Mouse (Mus musculus): ENCODE data around the gene Pik3c2a. TPM values are rescaled to one million over a fixed set of nuclear protein-coding genes. Genes with fewer than 3 reads are reported as not detected.

Gene Pik3c2a
- polyA plus RNA-seq, 1 experiment, result 1.8 TPM

GRCm38 (mm10) chr7:116306601-116307000, 136.6 kb downstream of the Pik3c2a start:
- H3K27me3 ChIP-seq (ENCODE audit: control insufficient read depth, insufficient read depth, low read length), result peaks cover 19% of the 10 kb centered on the region
- TF ChIP-seq POLR2A (IDR thresholded peaks at IDR 0.05; ENCODE audit: low read depth, low read length) (no peak), CTCF (IDR thresholded peaks at IDR 0.05; ENCODE audit: extremely low read depth, insufficient read depth, insufficient read length, insufficient replicate concordance) (no peak)
- no peak for DNase-seq (ENCODE audit: low read depth in 1 of 2, low spot score in 2 of 2)
- no peak overlapping the region for H3K27ac ChIP-seq (ENCODE audit: insufficient read depth, low read length)
- H3K36me3 ChIP-seq (ENCODE audit: control insufficient read depth, insufficient read depth, low read length), result no peaks in the 10 kb centered on the region
- no peak overlapping the region for H3K4me3 ChIP-seq (ENCODE audit: extremely low read depth, insufficient read depth, insufficient read length)
- peaks cover 10% of the 10 kb centered on the region for H3K4me1 ChIP-seq (ENCODE audit: control insufficient read depth, insufficient read depth, insufficient read length)
- 13% methylated on average over 5 of the region's 5 CpGs for WGBS

DNA sequence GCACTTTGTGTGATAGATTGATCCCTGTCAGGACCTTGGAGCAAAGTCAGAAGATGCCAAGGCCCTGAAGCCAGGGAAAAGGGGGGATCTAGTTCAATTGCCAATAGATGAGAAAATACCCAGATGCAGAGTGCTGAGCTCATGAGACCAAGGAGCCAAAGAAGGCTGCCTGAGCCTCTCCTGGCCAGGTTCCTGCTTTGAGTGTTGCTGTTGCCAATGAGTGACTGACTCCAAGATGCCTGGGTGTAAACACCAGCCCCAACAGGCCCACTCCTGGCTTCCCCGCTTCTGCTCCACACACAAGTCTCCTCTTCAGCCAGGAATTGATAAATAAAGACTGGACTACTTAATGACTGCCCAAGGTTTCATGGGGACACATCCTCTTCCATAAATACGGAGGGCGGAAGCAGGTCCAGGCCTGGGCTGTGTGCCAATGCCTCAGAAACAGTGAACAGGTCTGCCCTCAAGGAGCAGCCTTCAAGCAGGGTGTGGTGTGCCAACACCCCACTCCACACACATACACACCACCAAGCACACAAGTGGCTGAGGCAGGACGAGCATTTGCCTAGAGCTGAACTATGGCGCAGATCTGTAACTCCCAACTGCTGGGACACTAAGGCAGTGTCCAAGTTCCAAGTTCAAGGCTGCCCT, 141.5 kb downstream of the Pik3c2a start:
- Histone ChIP-seq H3K4me1 (ENCODE audit: control insufficient read depth, insufficient read depth, insufficient read length) (no peaks in the 10 kb centered on the region), H3K27ac (ENCODE audit: insufficient read depth, low read length) (no peak overlapping the region), H3K36me3 (ENCODE audit: control insufficient read depth, insufficient read depth, low read length) (no peaks in the 10 kb centered on the region), H3K4me3 (ENCODE audit: extremely low read depth, insufficient read depth, insufficient read length) (no peak overlapping the region), H3K27me3 (ENCODE audit: control insufficient read depth, insufficient read depth, low read length) (no peaks in the 10 kb centered on the region)
- 91% methylated on average over 5 of the region's 5 CpGs for WGBS
- no peak for DNase-seq (ENCODE audit: low read depth in 1 of 2, low spot score in 2 of 2)
- TF ChIP-seq POLR2A (IDR thresholded peaks at IDR 0.05; ENCODE audit: low read depth, low read length) (no peak), CTCF (IDR thresholded peaks at IDR 0.05; ENCODE audit: extremely low read depth, insufficient read depth, insufficient read length, insufficient replicate concordance) (no peak)

DNA sequence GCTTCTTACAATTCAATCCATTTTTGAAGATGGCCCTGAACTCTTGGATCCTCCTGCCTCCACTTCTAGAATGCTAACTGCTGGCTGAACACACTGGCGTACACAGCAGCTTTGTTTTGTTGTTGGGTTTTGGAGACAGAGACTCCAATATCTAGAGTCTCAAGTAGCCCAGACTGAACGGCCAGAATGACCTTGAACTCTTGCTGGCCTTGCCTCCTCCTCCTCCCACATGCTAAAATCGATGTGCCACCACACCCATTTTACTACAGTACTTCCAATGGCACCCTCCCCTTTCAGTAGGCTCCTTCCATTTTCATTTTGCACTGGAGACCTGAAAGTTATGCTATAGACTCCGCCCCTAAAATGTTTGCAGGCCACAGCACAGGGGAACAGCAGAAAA, 142.1 kb downstream of the Pik3c2a start:
- DNase-seq (ENCODE audit: low read depth in 1 of 2, low spot score in 2 of 2), result no peak
- WGBS, result 78% methylated on average over 4 of the region's 4 CpGs
- no peaks in the 10 kb centered on the region for H3K36me3 ChIP-seq (ENCODE audit: control insufficient read depth, insufficient read depth, low read length)
- H3K4me3 ChIP-seq (ENCODE audit: extremely low read depth, insufficient read depth, insufficient read length), result no peak overlapping the region
- H3K27me3 ChIP-seq (ENCODE audit: control insufficient read depth, insufficient read depth, low read length), result no peaks in the 10 kb centered on the region
- no peaks in the 10 kb centered on the region for H3K4me1 ChIP-seq (ENCODE audit: control insufficient read depth, insufficient read depth, insufficient read length)
- TF ChIP-seq POLR2A (IDR thresholded peaks at IDR 0.05; ENCODE audit: low read depth, low read length) (no peak), CTCF (IDR thresholded peaks at IDR 0.05; ENCODE audit: extremely low read depth, insufficient read depth, insufficient read length, insufficient replicate concordance) (no peak)
- H3K27ac ChIP-seq (ENCODE audit: insufficient read depth, low read length), result no peak overlapping the region

DNA sequence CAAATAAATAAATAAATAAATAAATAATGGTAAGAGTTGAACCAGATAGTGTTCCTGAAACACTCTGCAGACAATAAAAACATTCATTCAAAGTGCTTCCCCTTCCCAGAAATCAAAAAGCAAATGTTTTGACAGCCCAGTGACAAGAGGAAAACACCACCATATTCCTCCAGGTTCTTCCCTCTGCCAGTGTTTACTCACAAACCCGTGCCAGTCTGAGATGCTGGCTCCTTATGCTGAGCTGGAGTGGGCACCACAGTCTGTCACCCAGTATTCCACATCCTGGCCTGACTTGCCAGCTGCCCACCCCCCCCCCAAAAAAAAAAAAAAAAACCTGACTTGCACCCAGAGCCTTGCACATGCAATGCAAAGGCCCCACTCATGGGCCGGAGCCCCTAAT, 144.4 kb downstream of the Pik3c2a start:
- Histone ChIP-seq H3K27me3 (ENCODE audit: control insufficient read depth, insufficient read depth, low read length) (no peaks in the 10 kb centered on the region), H3K4me1 (ENCODE audit: control insufficient read depth, insufficient read depth, insufficient read length) (no peaks in the 10 kb centered on the region), H3K4me3 (ENCODE audit: extremely low read depth, insufficient read depth, insufficient read length) (no peak overlapping the region), H3K36me3 (ENCODE audit: control insufficient read depth, insufficient read depth, low read length) (no peaks in the 10 kb centered on the region), H3K27ac (ENCODE audit: insufficient read depth, low read length) (no peak overlapping the region)
- DNase-seq (ENCODE audit: low read depth in 1 of 2, low spot score in 2 of 2), result no peak
- no peak for TF ChIP-seq CTCF (IDR thresholded peaks at IDR 0.05; ENCODE audit: extremely low read depth, insufficient read depth, insufficient read length, insufficient replicate concordance)
- no peak for TF ChIP-seq POLR2A (IDR thresholded peaks at IDR 0.05; ENCODE audit: low read depth, low read length)
- WGBS, result 85% methylated on average over 2 of the region's 2 CpGs

DNA sequence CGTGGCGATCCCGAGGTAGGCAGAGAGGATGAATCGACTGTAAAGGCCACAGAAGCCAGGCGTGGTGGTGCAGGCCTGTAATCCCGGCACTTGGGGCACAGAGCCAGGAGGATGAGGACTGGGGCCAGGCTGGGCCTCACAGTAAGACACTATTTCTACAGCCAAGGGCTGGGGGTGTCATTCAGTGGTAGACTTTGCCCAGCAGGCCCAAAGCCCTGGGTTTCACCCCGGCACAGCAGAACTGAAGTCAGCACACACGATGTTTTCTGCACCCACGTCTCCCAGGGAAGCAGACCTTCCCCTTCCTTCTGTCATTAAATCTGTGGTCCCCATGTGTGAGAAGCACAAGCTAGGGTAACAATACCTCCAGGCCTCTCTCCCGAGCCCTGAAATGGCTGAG, 144.9 kb downstream of the Pik3c2a start:
- no peak for TF ChIP-seq CTCF (IDR thresholded peaks at IDR 0.05; ENCODE audit: extremely low read depth, insufficient read depth, insufficient read length, insufficient replicate concordance)
- no peak for TF ChIP-seq POLR2A (IDR thresholded peaks at IDR 0.05; ENCODE audit: low read depth, low read length)
- Histone ChIP-seq H3K27ac (ENCODE audit: insufficient read depth, low read length) (no peak overlapping the region), H3K4me1 (ENCODE audit: control insufficient read depth, insufficient read depth, insufficient read length) (no peaks in the 10 kb centered on the region), H3K4me3 (ENCODE audit: extremely low read depth, insufficient read depth, insufficient read length) (no peak overlapping the region), H3K27me3 (ENCODE audit: control insufficient read depth, insufficient read depth, low read length) (no peaks in the 10 kb centered on the region), H3K36me3 (ENCODE audit: control insufficient read depth, insufficient read depth, low read length) (no peaks in the 10 kb centered on the region)
- 86% methylated on average over 10 of the region's 10 CpGs for WGBS
- no peak for DNase-seq (ENCODE audit: low read depth in 1 of 2, low spot score in 2 of 2)

GRCm38 (mm10) chr7:116294961-116295360, 148.3 kb downstream of the Pik3c2a start:
- Histone ChIP-seq H3K4me1 (ENCODE audit: control insufficient read depth, insufficient read depth, insufficient read length) (no peaks in the 10 kb centered on the region), H3K27ac (ENCODE audit: insufficient read depth, low read length) (no peak overlapping the region), H3K27me3 (ENCODE audit: control insufficient read depth, insufficient read depth, low read length) (no peaks in the 10 kb centered on the region), H3K36me3 (ENCODE audit: control insufficient read depth, insufficient read depth, low read length) (no peaks in the 10 kb centered on the region), H3K4me3 (ENCODE audit: extremely low read depth, insufficient read depth, insufficient read length) (no peak overlapping the region)
- DNase-seq (ENCODE audit: low read depth in 1 of 2, low spot score in 2 of 2), result no peak
- 20% methylated on average over 3 of the region's 3 CpGs for WGBS
- no peak for TF ChIP-seq POLR2A (IDR thresholded peaks at IDR 0.05; ENCODE audit: low read depth, low read length)
- TF ChIP-seq CTCF (IDR thresholded peaks at IDR 0.05; ENCODE audit: extremely low read depth, insufficient read depth, insufficient read length, insufficient replicate concordance), result no peak

DNA sequence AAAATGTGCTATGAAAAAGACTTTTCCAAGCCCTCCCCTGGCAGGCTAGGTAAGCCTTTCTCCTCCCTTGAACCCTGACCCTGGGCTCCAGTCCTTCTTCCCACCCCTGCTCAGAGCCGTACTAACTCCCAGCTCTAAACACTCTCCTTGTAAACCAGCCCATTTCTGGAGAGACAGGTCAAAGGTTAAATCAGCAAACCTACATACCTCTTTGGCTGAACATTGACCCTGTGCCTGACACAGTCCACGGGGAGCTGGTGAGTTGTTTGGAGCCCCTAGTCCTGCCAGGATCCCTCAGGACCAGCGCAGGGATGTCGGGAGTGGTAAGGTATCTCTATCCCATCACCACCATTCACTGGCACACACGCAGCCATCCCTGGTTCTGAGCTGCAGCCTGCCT, 150.9 kb downstream of the Pik3c2a start:
- TF ChIP-seq POLR2A (IDR thresholded peaks at IDR 0.05; ENCODE audit: low read depth, low read length) (no peak), CTCF (IDR thresholded peaks at IDR 0.05; ENCODE audit: extremely low read depth, insufficient read depth, insufficient read length, insufficient replicate concordance) (no peak)
- H3K27ac ChIP-seq (ENCODE audit: insufficient read depth, low read length), result no peak overlapping the region

More for the DNA sequence above, 150.9 kb downstream of the Pik3c2a start:
- Histone ChIP-seq H3K4me3 (ENCODE audit: extremely low read depth, insufficient read depth, insufficient read length) (no peak overlapping the region), H3K27me3 (ENCODE audit: control insufficient read depth, insufficient read depth, low read length) (no peaks in the 10 kb centered on the region), H3K36me3 (ENCODE audit: control insufficient read depth, insufficient read depth, low read length) (no peaks in the 10 kb centered on the region), H3K4me1 (ENCODE audit: control insufficient read depth, insufficient read depth, insufficient read length) (no peaks in the 10 kb centered on the region)
- WGBS, result 92% methylated on average over 5 of the region's 5 CpGs
- no peak for DNase-seq (ENCODE audit: low read depth in 1 of 2, low spot score in 2 of 2)
